ENCODE assay signal across 40 mouse cellular contexts in the genomic region with DNA sequence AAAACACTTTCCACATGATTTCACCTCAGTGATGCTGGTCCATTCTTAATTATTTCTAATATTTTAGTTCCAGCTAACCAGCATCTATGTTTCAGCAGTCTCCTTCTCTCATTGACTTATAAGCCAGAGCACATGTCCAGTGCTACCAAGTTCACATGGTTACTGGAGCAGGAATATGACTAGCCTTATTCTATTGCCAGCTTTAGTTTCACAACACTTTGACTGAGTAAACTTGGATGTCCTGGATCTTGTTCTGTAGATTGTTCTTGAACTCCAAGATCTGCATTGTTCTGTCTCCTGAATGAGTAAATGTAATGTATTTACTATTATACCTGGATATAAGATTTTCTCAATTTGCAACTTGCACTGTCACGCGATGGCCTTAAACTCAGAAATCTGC. TPM values are rescaled to one million over a fixed set of nuclear protein-coding genes. Genes with fewer than 3 reads are reported as not detected.
"Had no signal": no experiment of that assay in that cellular context is flagged by ENCODE, and none has a peak within 500 bp of the region (broad histone marks: within the 10 kb centered on the region; RNA-seq: fewer than 3 reads in every experiment).

No protein-coding gene starts in this region.

- DNase-seq: cerebellum, adult 8-10 months; cerebellum, adult 9-10 months; cerebellum, adult 9-11 months; cerebellum, postnatal 10 days; cerebellum, postnatal 14 days; cerebellum, postnatal 25 days; cerebellum, postnatal 36 days; embryo, embryonic 11 days; forebrain, postnatal 0 days; gastrocnemius, adult 2 months; gastrocnemius, postnatal 10 days; gastrocnemius, postnatal 14 days; gastrocnemius, postnatal 25 days; gastrocnemius, postnatal 36 days; heart, adult 11 months; heart, adult 18-20 months; heart, adult 2 months had no signal

- ATAC-seq: forebrain, embryonic 13.5 days; forebrain, embryonic 14.5 days; forebrain, embryonic 15.5 days; forebrain, embryonic 16.5 days; forebrain, postnatal 0 days had no signal

- H3K4me2 ChIP-seq: embryonic facial prominence, embryonic 12.5 days; embryonic facial prominence, embryonic 13.5 days; embryonic facial prominence, embryonic 15.5 days; forebrain, embryonic 12.5 days; forebrain, embryonic 13.5 days; forebrain, embryonic 15.5 days had no signal

- H3K27ac ChIP-seq: embryonic facial prominence, embryonic 10.5 days; embryonic facial prominence, embryonic 12.5 days; embryonic facial prominence, embryonic 13.5 days; embryonic facial prominence, embryonic 15.5 days; forebrain, embryonic 10.5 days; forebrain, embryonic 12.5 days; forebrain, embryonic 13.5 days; forebrain, embryonic 15.5 days; gastrocnemius, adult 2 months; heart, adult 2 months had no signal

- H3K9ac ChIP-seq: embryonic facial prominence, embryonic 12.5 days; embryonic facial prominence, embryonic 13.5 days; embryonic facial prominence, embryonic 15.5 days; forebrain, embryonic 12.5 days; forebrain, embryonic 13.5 days; forebrain, embryonic 15.5 days; forebrain, postnatal 0 days had no signal

- H3K27me3 ChIP-seq: embryonic facial prominence, embryonic 12.5 days; embryonic facial prominence, embryonic 13.5 days; embryonic facial prominence, embryonic 15.5 days; forebrain, embryonic 12.5 days; forebrain, embryonic 13.5 days; forebrain, embryonic 15.5 days had no signal

- H3K36me3 ChIP-seq: embryonic facial prominence, embryonic 10.5 days; embryonic facial prominence, embryonic 12.5 days; embryonic facial prominence, embryonic 13.5 days; embryonic facial prominence, embryonic 15.5 days; forebrain, embryonic 10.5 days; forebrain, embryonic 12.5 days; forebrain, embryonic 15.5 days had no signal

- H3K4me1 ChIP-seq: embryonic facial prominence, embryonic 10.5 days; embryonic facial prominence, embryonic 12.5 days; embryonic facial prominence, embryonic 13.5 days; embryonic facial prominence, embryonic 15.5 days; forebrain, embryonic 10.5 days; forebrain, embryonic 12.5 days; forebrain, embryonic 13.5 days; forebrain, embryonic 15.5 days had no signal

- H3K4me3 ChIP-seq: embryonic facial prominence, embryonic 10.5 days; embryonic facial prominence, embryonic 12.5 days; embryonic facial prominence, embryonic 13.5 days; embryonic facial prominence, embryonic 15.5 days; erythroblast, embryonic 14.5 days; forebrain, embryonic 10.5 days; forebrain, embryonic 12.5 days; forebrain, embryonic 13.5 days; forebrain, embryonic 15.5 days; gastrocnemius, adult 2 months; heart, adult 2 months had no signal

RNA-seq across cellular contexts. Expression of gene Vmn2r93, which starts 25.1 kb away (rescaled TPM):
- total RNA-seq: common myeloid progenitor, adult 5-6 weeks; forebrain, postnatal 0 days; gastrocnemius, adult 18-20 months; gastrocnemius, adult 2 months; gastrocnemius, adult 8-10 months; gastrocnemius, postnatal 10 days; gastrocnemius, postnatal 14 days; gastrocnemius, postnatal 25 days; gastrocnemius, postnatal 36 days; gastrocnemius, postnatal 4 days; granulocyte monocyte progenitor cell, adult 5-6 weeks; heart, adult 18-20 months; heart, adult 2 months; heart, adult 8-10 months had no signal
- polyA plus RNA-seq: cortical plate, adult 2 months; embryonic facial prominence, embryonic 10.5 days; embryonic facial prominence, embryonic 11.5 days; embryonic facial prominence, embryonic 12.5 days; embryonic facial prominence, embryonic 13.5 days; embryonic facial prominence, embryonic 14.5 days; embryonic facial prominence, embryonic 15.5 days; erythroblast, embryonic 14.5 days; forebrain, embryonic 10.5 days; forebrain, embryonic 11.5 days; forebrain, embryonic 12.5 days; forebrain, embryonic 13.5 days; forebrain, embryonic 14.5 days; forebrain, embryonic 15.5 days; forebrain, embryonic 16.5 days; forebrain, postnatal 0 days; frontal cortex, adult 2 months; gonadal fat pad, adult 2 months; heart, adult 2 months had no signal

RNA-seq across cellular contexts. Expression of gene Vmn2r94, which starts 45.5 kb away (rescaled TPM):
- total RNA-seq: common myeloid progenitor, adult 5-6 weeks; forebrain, postnatal 0 days; gastrocnemius, adult 18-20 months; gastrocnemius, adult 2 months; gastrocnemius, adult 8-10 months; gastrocnemius, postnatal 10 days; gastrocnemius, postnatal 14 days; gastrocnemius, postnatal 25 days; gastrocnemius, postnatal 36 days; gastrocnemius, postnatal 4 days; granulocyte monocyte progenitor cell, adult 5-6 weeks; heart, adult 18-20 months; heart, adult 2 months; heart, adult 8-10 months had no signal
- polyA plus RNA-seq: cortical plate, adult 2 months; embryonic facial prominence, embryonic 10.5 days; embryonic facial prominence, embryonic 11.5 days; embryonic facial prominence, embryonic 12.5 days; embryonic facial prominence, embryonic 13.5 days; embryonic facial prominence, embryonic 14.5 days; embryonic facial prominence, embryonic 15.5 days; forebrain, embryonic 10.5 days; forebrain, embryonic 11.5 days; forebrain, embryonic 12.5 days; forebrain, embryonic 13.5 days; forebrain, embryonic 14.5 days; forebrain, embryonic 15.5 days; forebrain, embryonic 16.5 days; forebrain, postnatal 0 days; frontal cortex, adult 2 months; gonadal fat pad, adult 2 months; heart, adult 2 months had no signal
